Mouse (Mus musculus) limb, embryonic 10.5 days (tissue): ENCODE data around the gene Shc1. TPM values are rescaled to one million over a fixed set of nuclear protein-coding genes. Genes with fewer than 3 reads are reported as not detected.
A peak's percentile ranks its signal among the peaks of the same experiment; 100 is the strongest.

Source experiments
- DNase-seq: peaks from one replicate; pipeline ENCODE4 v3.0.0-alpha.2; 2017; ENCODE audit warnings: low spot score
- H3K27ac ChIP-seq: fragments of 300-500 bp; sonication (generic); 2 replicates; pipeline ENCODE4 v1.5.1; 2016; ENCODE audit warnings: mild to moderate bottlenecking
- H3K27me3 ChIP-seq: fragments of 300-500 bp; sonication (generic); 2 replicates; pipeline ENCODE4 v1.6.1; 2016; ENCODE audit warnings: low read depth, mild to moderate bottlenecking; ENCODE audit not compliant: poor library complexity, severe bottlenecking
- H3K36me3 ChIP-seq: fragments of 300-500 bp; sonication (generic); 2 replicates; pipeline ENCODE4 v1.6.1; 2016; ENCODE audit warnings: mild to moderate bottlenecking, moderate library complexity
- H3K4me1 ChIP-seq: fragments of 300-500 bp; sonication (generic); 2 replicates; pipeline ENCODE4 v1.6.1; 2016
- H3K4me3 ChIP-seq: fragments of 300-500 bp; sonication (generic); 2 replicates; pipeline ENCODE4 v1.5.1; 2016; ENCODE audit warnings: mild to moderate bottlenecking, moderate library complexity
- H3K9me3 ChIP-seq: fragments of 300-500 bp; sonication (generic); replicated peaks from 2 replicates; pipeline ENCODE4 v1.6.1; 2016; ENCODE audit warnings: mild to moderate bottlenecking
- WGBS: fragments of 180-500 bp; shearing (Covaris S2); methylation state at CpG from one replicate; pipeline ENCODE4 v1.1.7; 2016; 5-methylcytosine and 5-hydroxymethylcytosine counted together
- polyA plus RNA-seq: library from polyadenylated mRNA; unstranded; fragments of >200 nt; fragmentation: Nextera tagmentation; extraction: Ambion mirVana; gene quantifications from 2 replicates; pipeline ENCODE4 v1.2.1, GENCODE M21; 2016

The Shc1 gene
- polyA plus RNA-seq, 1 experiment from 2014 or later = 96.2 TPM

GRCm38 (mm10) chr3:89384331-89385076 is 33.7 kb upstream of the Shc1 start:
- peaks cover 21% of the 10 kb centered on the region; the same call in 1 of the 2 replicates for H3K27me3 ChIP-seq
- H3K4me1 ChIP-seq = peaks cover 55% of the 10 kb centered on the region
- no peaks in the 10 kb centered on the region for H3K36me3 ChIP-seq
- no peak for DNase-seq
- H3K9me3 ChIP-seq = no peaks in the 10 kb centered on the region
- 78% methylated on average over 12 of the region's 12 CpGs for WGBS
- peak overlapping the region; percentile 54; the same call in 1 of the 2 replicates for H3K27ac ChIP-seq
- no peak overlapping the region for H3K4me3 ChIP-seq

- Histone ChIP-seq H3K27me3 (peaks cover 28% of the 10 kb centered on the region), H3K4me1 (peaks cover 58% of the 10 kb centered on the region), H3K27ac (peak overlapping the region; percentile 54; the same call in 1 of the 2 replicates), H3K36me3 (no peaks in the 10 kb centered on the region), H3K9me3 (no peaks in the 10 kb centered on the region), H3K4me3 (no peak overlapping the region)
- no peak for DNase-seq
- 39% methylated on average over 11 of the region's 11 CpGs for WGBS
Observed at GRCm38 (mm10) chr3:89385451-89385850, 32.8 kb upstream of the Shc1 start.

- Histone ChIP-seq H3K27ac (peak overlapping the region; percentile 54; the same call in 1 of the 2 replicates), H3K4me3 (peak overlapping the region; percentile 16; the same call in 1 of the 2 replicates), H3K36me3 (no peaks in the 10 kb centered on the region), H3K27me3 (peaks cover 40% of the 10 kb centered on the region), H3K9me3 (no peaks in the 10 kb centered on the region), H3K4me1 (peaks cover 71% of the 10 kb centered on the region)
- WGBS = 53% methylated on average over 17 of the region's 17 CpGs
- no peak for DNase-seq
Observed at GRCm38 (mm10) chr3:89386438-89387420, 31.5 kb upstream of the Shc1 start.

- Histone ChIP-seq H3K9me3 (no peaks in the 10 kb centered on the region), H3K27me3 (peaks cover 49% of the 10 kb centered on the region), H3K36me3 (no peaks in the 10 kb centered on the region), H3K27ac (no peak overlapping the region), H3K4me3 (no peak overlapping the region), H3K4me1 (peaks cover 80% of the 10 kb centered on the region)
- DNase-seq = no peak
- whole genome bisulfite sequencing = 73% methylated on average over 11 of the region's 11 CpGs
Observed at GRCm38 (mm10) chr3:89387632-89388031, 30.6 kb upstream of the Shc1 start.

GRCm38 (mm10) chr3:89388134-89388881 is 29.9 kb upstream of the Shc1 start:
- H3K27me3 ChIP-seq = peaks cover 56% of the 10 kb centered on the region
- peaks cover 87% of the 10 kb centered on the region for H3K4me1 ChIP-seq
- H3K4me3 ChIP-seq = no peak overlapping the region
- 69% methylated on average over 11 of the region's 11 CpGs for WGBS
- no peaks in the 10 kb centered on the region for H3K9me3 ChIP-seq
- H3K36me3 ChIP-seq = no peaks in the 10 kb centered on the region
- no peak for DNase-seq
- H3K27ac ChIP-seq = no peak overlapping the region

- no peaks in the 10 kb centered on the region for H3K36me3 ChIP-seq
- no peak for DNase-seq
- no peaks in the 10 kb centered on the region for H3K9me3 ChIP-seq
- WGBS = 68% methylated on average over 6 of the region's 6 CpGs
- no peak overlapping the region for H3K4me3 ChIP-seq
- peaks cover 95% of the 10 kb centered on the region for H3K4me1 ChIP-seq
- peaks cover 56% of the 10 kb centered on the region for H3K27me3 ChIP-seq
- no peak overlapping the region for H3K27ac ChIP-seq
Observed at GRCm38 (mm10) chr3:89388901-89389740, 29.1 kb upstream of the Shc1 start.

GRCm38 (mm10) chr3:89390111-89390515 is 28.1 kb upstream of the Shc1 start:
- H3K4me1 ChIP-seq = peaks cover 96% of the 10 kb centered on the region
- H3K4me3 ChIP-seq = no peak overlapping the region
- H3K9me3 ChIP-seq = no peaks in the 10 kb centered on the region
- 55% methylated on average over 5 of the region's 5 CpGs for WGBS
- no peaks in the 10 kb centered on the region for H3K36me3 ChIP-seq
- H3K27me3 ChIP-seq = peaks cover 51% of the 10 kb centered on the region
- no peak for DNase-seq
- peak overlapping the region; percentile 88 for H3K27ac ChIP-seq

GRCm38 (mm10) chr3:89390699-89391662 is 27.3 kb upstream of the Shc1 start:
- 14% methylated on average over 19 of the region's 19 CpGs for WGBS
- Histone ChIP-seq H3K36me3 (no peaks in the 10 kb centered on the region), H3K27me3 (peaks cover 44% of the 10 kb centered on the region), H3K27ac (peak overlapping the region; percentile 88), H3K4me3 (peak overlapping the region; percentile 59), H3K9me3 (no peaks in the 10 kb centered on the region), H3K4me1 (peaks cover 96% of the 10 kb centered on the region)
- no peak for DNase-seq

GRCm38 (mm10) chr3:89391663-89392511 is 26.4 kb upstream of the Shc1 start:
- peak; percentile 68 for DNase-seq
- peak overlapping the region; percentile 88 for H3K27ac ChIP-seq
- peaks cover 41% of the 10 kb centered on the region for H3K27me3 ChIP-seq
- peak overlapping the region; percentile 59 for H3K4me3 ChIP-seq
- under 1% methylated on average over 56 of the region's 56 CpGs for WGBS
- no peaks in the 10 kb centered on the region for H3K9me3 ChIP-seq
- no peaks in the 10 kb centered on the region for H3K36me3 ChIP-seq
- peaks cover 96% of the 10 kb centered on the region for H3K4me1 ChIP-seq

GRCm38 (mm10) chr3:89392871-89393311 is 25.4 kb upstream of the Shc1 start:
- WGBS = 0% methylated on average over 20 of the region's 24 CpGs
- DNase-seq = peak; percentile 50
- Histone ChIP-seq H3K4me3 (peak overlapping the region; percentile 59), H3K4me1 (peaks cover 87% of the 10 kb centered on the region), H3K27me3 (peaks cover 38% of the 10 kb centered on the region), H3K36me3 (no peaks in the 10 kb centered on the region), H3K27ac (peak overlapping the region; percentile 88), H3K9me3 (no peaks in the 10 kb centered on the region)
